Comparison of ENCODE assay signal across 12 mouse cellular contexts in the genomic region with DNA sequence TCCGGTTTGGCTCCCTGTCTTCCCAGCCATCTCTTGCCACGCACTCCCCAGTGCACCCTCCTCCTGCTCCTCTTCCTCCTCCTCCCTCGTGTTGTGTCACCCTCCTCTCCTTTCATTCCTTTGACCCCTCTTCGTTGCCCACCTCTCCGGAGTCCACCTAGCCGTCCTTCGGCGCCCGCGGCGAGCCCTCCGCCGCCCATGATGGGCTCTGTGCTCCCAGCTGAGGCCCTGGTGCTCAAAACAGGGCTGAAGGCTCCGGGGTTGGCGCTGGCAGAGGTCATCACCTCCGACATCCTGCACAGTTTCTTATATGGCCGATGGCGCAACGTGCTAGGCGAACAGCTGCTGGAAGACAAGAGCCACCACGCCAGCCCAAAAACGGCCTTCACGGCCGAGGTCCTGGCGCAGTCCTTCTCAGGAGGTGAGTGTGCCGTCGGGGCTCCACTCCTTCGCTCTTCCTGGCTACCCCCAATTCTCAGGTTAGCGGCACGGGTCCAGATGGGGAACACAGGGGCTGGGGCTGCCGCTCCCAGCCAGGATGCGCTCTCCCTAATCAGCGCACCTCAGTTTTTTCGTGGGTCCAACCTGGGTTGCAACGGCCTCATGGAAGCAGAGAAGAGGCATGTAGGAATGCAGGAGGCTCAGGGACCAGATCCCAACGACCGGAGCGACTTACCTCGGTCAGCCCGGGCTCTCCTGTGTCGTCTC. TPM values are rescaled to one million over a fixed set of nuclear protein-coding genes. Genes with fewer than 3 reads are reported as not detected.
A peak's percentile ranks its signal among the peaks of the same experiment; 100 is the strongest.
DNase-seq lines count a peak whose midpoint lies in the region; ATAC-seq and TF ChIP-seq lines count a peak whose summit lies in the region.
"Had no signal": no experiment of that assay in that cellular context is flagged by ENCODE, and none has a peak within 500 bp of the region (broad histone marks: within the 10 kb centered on the region; RNA-seq: fewer than 3 reads in every experiment).

A gene (plus strand): TSS at position 137 of the 708 bp plus-strand sequence.

- peak within 1 kb of the TSS; percentile 46 for H3K4me2 ChIP-seq in forebrain, embryonic 12.5 days
- H3K4me2 ChIP-seq in limb, embryonic 13.5 days (replicated peaks): peak within 1 kb of the TSS; percentile 7; the same call in 1 of the 2 replicates

- H3K36me3 ChIP-seq in ES-Bruce4 (ENCODE audit: control insufficient read depth, insufficient read depth, low read length, poor library complexity, severe bottlenecking): no peaks in the 10 kb centered on the region
- H3K36me3 ChIP-seq in forebrain, embryonic 12.5 days (replicated peaks): no peaks in the 10 kb centered on the region
- H3K36me3 ChIP-seq in limb, embryonic 13.5 days: no peaks in the 10 kb centered on the region

- no peak within 1 kb of the TSS for H3K9ac ChIP-seq in ES-Bruce4 (ENCODE audit: low read depth, poor library complexity, severe bottlenecking)
- H3K9ac ChIP-seq in forebrain, embryonic 12.5 days: peak within 1 kb of the TSS; percentile 8
- H3K9ac ChIP-seq in limb, embryonic 13.5 days: no peak within 1 kb of the TSS
- H3K9ac ChIP-seq: liver, embryonic 14.5 days had no signal

- TF ChIP-seq POLR2A in ES-Bruce4 (IDR thresholded peaks at IDR 0.05; ENCODE audit: insufficient read depth, low read length): no peak
- TF ChIP-seq POLR2A in lung, adult 2 months (IDR thresholded peaks at IDR 0.05; ENCODE audit: borderline replicate concordance, extremely low read depth, low read depth, low read length): no peak

- H3K27ac ChIP-seq in ES-Bruce4 (ENCODE audit: insufficient read depth, low read length): no peak within 1 kb of the TSS
- peak within 1 kb of the TSS; percentile 50; the same call in 1 of the 2 replicates for H3K27ac ChIP-seq in forebrain, embryonic 12.5 days
- no peak within 1 kb of the TSS for H3K27ac ChIP-seq in limb, embryonic 13.5 days
- H3K27ac ChIP-seq: liver, embryonic 14.5 days had no signal

- intact Hi-C loops in left cerebral cortex, postnatal 10 days (cut with DNase I): no loop called here

- no peak for TF ChIP-seq EP300 in ES-Bruce4 (IDR thresholded peaks at IDR 0.05; ENCODE audit: insufficient read depth, low read depth, low read length)

- H3K4me1 ChIP-seq in ES-Bruce4 (ENCODE audit: control insufficient read depth, insufficient read depth, low read length): no peaks in the 10 kb centered on the region
- H3K4me1 ChIP-seq in forebrain, embryonic 12.5 days: peaks cover 69% of the 10 kb centered on the region
- peaks cover 52% of the 10 kb centered on the region for H3K4me1 ChIP-seq in limb, embryonic 13.5 days
- peaks cover 3% of the 10 kb centered on the region for H3K4me1 ChIP-seq in lung, adult 2 months (ENCODE audit: control insufficient read depth, insufficient read depth, low read length)

- H3K27me3 ChIP-seq in ES-Bruce4 (ENCODE audit: control insufficient read depth, insufficient read depth, low read length, poor library complexity, severe bottlenecking): peaks cover 38% of the 10 kb centered on the region
- H3K27me3 ChIP-seq in forebrain, embryonic 12.5 days: peaks cover 100% of the 10 kb centered on the region
- H3K27me3 ChIP-seq in limb, embryonic 13.5 days: peaks cover 100% of the 10 kb centered on the region

- no peak for TF ChIP-seq CTCF in ES-Bruce4 (IDR thresholded peaks at IDR 0.05; ENCODE audit: low read depth, low read length)
- no peak for TF ChIP-seq CTCF in lung, adult 2 months (IDR thresholded peaks at IDR 0.05; ENCODE audit: insufficient read depth, low read length)

- no peaks in the 10 kb centered on the region for H3K9me3 ChIP-seq in ES-Bruce4 (replicated peaks; ENCODE audit: control insufficient read depth, insufficient read depth, low read length, poor library complexity, severe bottlenecking)
- no peaks in the 10 kb centered on the region for H3K9me3 ChIP-seq in forebrain, embryonic 12.5 days
- no peaks in the 10 kb centered on the region for H3K9me3 ChIP-seq in limb, embryonic 13.5 days

- peak within 1 kb of the TSS; percentile 16; the same call in 1 of the 2 replicates for H3K4me3 ChIP-seq in ES-Bruce4 (ENCODE audit: low read depth, low read length)
- H3K4me3 ChIP-seq in forebrain, embryonic 12.5 days (replicated peaks): peak within 1 kb of the TSS; percentile 27
- peak within 1 kb of the TSS; percentile 3 for H3K4me3 ChIP-seq in limb, embryonic 13.5 days
- no peak within 1 kb of the TSS for H3K4me3 ChIP-seq in lung, adult 2 months (replicated peaks; ENCODE audit: extremely low read depth, low read depth, low read length)

- DNase-seq in Muller cell, postnatal 12 days (ENCODE audit: inconsistent ontology term): peak; percentile 2
- DNase-seq in cerebellum, adult 18-20 months: no peak
- DNase-seq in left cerebral cortex, postnatal 10 days (ENCODE audit: extremely low spot score in 1 of 2, low spot score in 2 of 2): no peak
- DNase-seq in lung, adult 2 months: no peak
- no peak for DNase-seq in natural killer cell, adult 2 months (ENCODE audit: low spot score in 2 of 2)
- DNase-seq: cerebellum, adult 9-10 months had no signal

- under 1% methylated on average over 41 of the region's 41 CpGs for WGBS in forebrain, embryonic 12.5 days
- whole genome bisulfite sequencing in limb, embryonic 13.5 days: 1% methylated on average over 41 of the region's 41 CpGs
- 3% methylated on average over 41 of the region's 41 CpGs for WGBS in lung, adult 2 months

- no peak for ATAC-seq in forebrain, embryonic 12.5 days (ENCODE audit: low FRiP score)
- no peak for ATAC-seq in limb, embryonic 13.5 days (ENCODE audit: low FRiP score, low read depth)
- ATAC-seq: Patski had no signal

RNA-seq across cellular contexts. Expression of the gene that starts here (rescaled TPM):
- not detected in 2 replicates for polyA plus RNA-seq in ES-Bruce4 (2011; ENCODE audit: insufficient read depth, insufficient read length, low read depth, missing spikeins)
- 5.4 and 6.7 TPM in 2 replicates for polyA plus RNA-seq in forebrain, embryonic 12.5 days (2016; fragmentation: Nextera tagmentation; extraction: Ambion mirVana)
- polyA plus RNA-seq in limb, embryonic 13.5 days (2015; fragmentation: Nextera tagmentation; extraction: Ambion mirVana): not detected in 2 replicates
- total RNA-seq in left cerebral cortex, postnatal 10 days (2021): under 1 TPM; 0.36 to 0.54 TPM
- polyA plus RNA-seq in lung, adult 2 months (2012; rRNA removed): not detected in 2 replicates
- polyA plus RNA-seq: gonadal fat pad, adult 2 months; liver, embryonic 14.5 days; Patski had no signal
